Mouse (Mus musculus): Measurements from ENCODE around the gene Glis3.

DNA sequence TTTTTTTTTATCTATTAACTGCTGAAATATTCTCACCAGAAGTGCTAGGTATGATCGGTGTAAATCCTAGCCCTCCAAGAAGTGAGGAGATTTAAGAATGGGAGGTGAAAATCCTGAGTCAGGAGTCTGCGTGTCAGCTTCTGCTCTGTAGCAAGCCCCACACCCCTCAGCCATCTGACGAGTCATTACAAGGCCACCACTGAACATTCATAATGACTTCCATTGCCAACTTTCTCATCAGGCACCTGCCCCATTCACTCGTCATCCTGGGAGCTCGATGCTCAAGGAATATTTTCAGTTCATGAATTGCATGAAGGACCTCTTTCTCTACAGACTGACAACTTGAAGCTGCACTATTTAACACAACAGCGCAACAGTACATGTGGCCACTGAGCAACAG is 32.5 kb downstream of the Glis3 start:
- TF ChIP-seq GATA1 (IDR thresholded peaks at IDR 0.05; ENCODE audit: low read length) (no peak), TAL1 (IDR thresholded peaks at IDR 0.05; ENCODE audit: low read length) (no peak)
